Mouse (Mus musculus): ENCODE data around the gene Smad9. TPM values are rescaled to one million over a fixed set of nuclear protein-coding genes. Genes with fewer than 3 reads are reported as not detected.
"Not testable (repeated sequence)": the region's sequence is repeated elsewhere in the genome, so short reads cannot be mapped to it uniquely, and the experiment has no call there.

The Smad9 gene
- polyA plus RNA-seq, 1 experiment from 2014 or later: 1.1 TPM

DNA sequence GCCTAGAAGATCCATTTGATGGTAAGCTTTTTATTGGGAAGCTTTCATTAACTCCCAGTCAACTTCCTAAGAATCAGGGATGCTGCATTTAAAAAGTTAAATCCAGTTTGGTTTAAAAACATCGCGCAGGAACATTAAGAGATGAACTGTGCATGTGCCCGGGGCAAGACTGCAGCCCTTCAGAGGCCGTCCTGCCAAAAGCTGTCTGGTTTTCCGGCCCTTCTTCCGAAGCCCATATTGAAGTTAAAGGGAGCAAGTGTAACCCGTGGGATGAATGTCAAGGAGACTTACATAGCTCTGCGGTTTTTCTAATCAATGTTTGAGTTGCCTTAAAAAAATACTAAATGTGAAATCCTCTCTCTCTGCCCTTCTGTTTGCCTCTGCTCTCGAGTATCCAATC lies 3.8 kb downstream of the Smad9 start:
- H3K27ac ChIP-seq: no peak overlapping the region
- WGBS: 84% methylated on average over 9 of the region's 9 CpGs
- H3K27me3 ChIP-seq: peaks cover 20% of the 10 kb centered on the region
- H3K4me2 ChIP-seq: no peak overlapping the region
- no peaks in the 10 kb centered on the region for H3K36me3 ChIP-seq
- H3K9me3 ChIP-seq: no peaks in the 10 kb centered on the region
- no peak for ATAC-seq (ENCODE audit: insufficient number of reproducible peaks, insufficient read depth, low FRiP score, low TSS enrichment, low read depth)
- no peak overlapping the region for H3K4me3 ChIP-seq (replicated peaks)
- H3K4me1 ChIP-seq (replicated peaks): peaks cover 26% of the 10 kb centered on the region; the same call in 1 of the 2 replicates
- no peak overlapping the region for H3K9ac ChIP-seq (replicated peaks)

DNA sequence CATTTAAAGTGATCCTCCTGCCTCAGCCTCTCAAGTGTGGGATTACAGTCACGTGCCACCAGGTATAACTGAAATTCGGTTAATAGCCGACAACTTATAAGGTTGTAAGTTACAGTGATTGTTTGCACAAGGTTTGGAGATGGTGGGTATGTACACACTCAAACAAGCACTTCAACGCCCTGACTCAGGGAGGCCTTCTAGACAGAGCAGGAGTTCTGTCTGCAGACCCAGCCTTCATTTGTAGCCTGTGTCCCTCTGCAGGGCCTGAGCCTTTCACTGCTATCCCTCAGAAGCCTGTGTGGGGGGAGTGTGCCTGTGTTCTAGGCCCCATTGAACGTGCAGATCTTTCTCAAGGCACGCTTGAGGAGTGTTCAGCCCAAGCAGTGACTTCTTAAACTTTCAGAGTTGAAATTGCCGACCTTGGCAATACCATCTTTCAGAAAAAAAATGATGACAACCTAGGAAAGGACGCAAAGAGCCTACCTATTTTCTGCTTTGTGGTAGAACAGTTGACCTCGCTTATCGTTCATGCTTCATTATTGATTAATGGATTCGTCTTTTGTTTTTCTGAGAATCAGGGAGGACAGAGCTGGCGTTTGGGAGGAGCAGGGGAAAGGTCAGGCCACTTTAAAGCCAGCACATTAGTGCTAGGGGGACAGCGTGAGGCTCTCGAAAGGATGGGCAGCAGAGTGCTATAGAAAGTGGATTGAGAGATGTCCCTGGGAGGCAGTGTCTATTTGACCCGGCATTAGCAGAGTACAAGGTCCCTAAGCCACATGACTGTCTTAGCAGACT lies 5.1 kb downstream of the Smad9 start:
- H3K4me3 ChIP-seq (replicated peaks): no peak overlapping the region
- H3K9me3 ChIP-seq: no peaks in the 10 kb centered on the region
- H3K4me2 ChIP-seq: no peak overlapping the region
- no peaks in the 10 kb centered on the region for H3K36me3 ChIP-seq
- H3K9ac ChIP-seq (replicated peaks): no peak overlapping the region
- H3K27me3 ChIP-seq: peaks cover 10% of the 10 kb centered on the region
- ATAC-seq (ENCODE audit: insufficient number of reproducible peaks, insufficient read depth, low FRiP score, low TSS enrichment, low read depth): no peak
- H3K4me1 ChIP-seq (replicated peaks): peaks cover 23% of the 10 kb centered on the region; the same call in 1 of the 2 replicates
- H3K27ac ChIP-seq: no peak overlapping the region
- WGBS: 72% methylated on average over 15 of the region's 15 CpGs

DNA sequence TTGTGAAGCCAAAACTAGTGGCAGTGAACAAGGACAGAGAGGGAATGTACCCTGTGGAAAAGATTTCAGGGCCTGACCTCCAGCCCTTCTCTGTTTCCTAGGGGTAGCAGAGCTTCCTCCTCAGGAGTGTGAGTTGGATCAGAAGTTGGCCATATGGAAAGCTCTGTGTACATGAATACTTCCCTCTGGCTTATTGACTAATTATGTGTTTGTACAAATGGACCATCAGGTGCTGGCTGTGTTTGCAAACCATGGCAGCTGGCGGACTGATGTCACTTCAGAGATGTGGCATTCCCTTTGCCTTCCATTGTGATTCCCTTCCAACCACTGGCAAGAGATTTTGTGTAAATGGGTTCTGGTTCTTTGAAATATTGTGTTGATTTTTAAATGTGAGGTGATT lies 5.9 kb downstream of the Smad9 start:
- 93% methylated on average over 1 of the region's 1 CpGs for WGBS
- ATAC-seq (ENCODE audit: insufficient number of reproducible peaks, insufficient read depth, low FRiP score, low TSS enrichment, low read depth): no peak
- H3K4me2 ChIP-seq: no peak overlapping the region
- no peak overlapping the region for H3K4me3 ChIP-seq (replicated peaks)
- H3K27ac ChIP-seq: no peak overlapping the region
- no peak overlapping the region for H3K9ac ChIP-seq (replicated peaks)
- H3K27me3 ChIP-seq: peaks cover 7% of the 10 kb centered on the region
- H3K4me1 ChIP-seq (replicated peaks): peaks cover 18% of the 10 kb centered on the region; the same call in 1 of the 2 replicates
- H3K36me3 ChIP-seq: no peaks in the 10 kb centered on the region
- no peaks in the 10 kb centered on the region for H3K9me3 ChIP-seq

DNA sequence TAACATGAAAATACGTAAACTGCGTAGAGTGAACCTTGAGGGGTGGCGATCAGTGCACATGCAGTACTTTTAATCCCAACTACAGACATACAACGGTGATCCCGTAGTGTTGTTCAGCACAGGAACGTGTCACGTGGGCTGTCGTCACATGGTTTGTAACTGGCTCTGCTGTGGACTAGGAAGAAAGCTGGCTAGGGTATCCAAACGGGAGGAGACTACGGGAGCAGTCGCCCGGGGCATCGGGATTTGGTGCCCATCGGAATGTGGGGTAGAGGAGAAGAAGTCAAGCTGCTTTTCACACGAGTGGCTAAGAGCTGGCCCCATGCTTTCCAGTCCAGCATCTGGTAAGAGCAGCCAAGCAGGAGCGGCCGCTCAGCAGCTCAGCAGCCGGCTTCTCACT lies 9.0 kb downstream of the Smad9 start:
- WGBS: 74% methylated on average over 18 of the region's 18 CpGs
- peak overlapping the region; percentile 19; the same call in 1 of the 2 replicates for H3K4me3 ChIP-seq (replicated peaks)
- H3K9me3 ChIP-seq: no peaks in the 10 kb centered on the region
- H3K27ac ChIP-seq: no peak overlapping the region
- no peaks in the 10 kb centered on the region for H3K27me3 ChIP-seq
- H3K4me2 ChIP-seq: peak overlapping the region; percentile 33
- H3K4me1 ChIP-seq (replicated peaks): 0 out of 2 replicates have a peak, but pooled peaks cover 6% of the 10 kb centered on the region
- no peak overlapping the region for H3K9ac ChIP-seq (replicated peaks)
- ATAC-seq (ENCODE audit: insufficient number of reproducible peaks, insufficient read depth, low FRiP score, low TSS enrichment, low read depth): no peak
- H3K36me3 ChIP-seq: no peaks in the 10 kb centered on the region

DNA sequence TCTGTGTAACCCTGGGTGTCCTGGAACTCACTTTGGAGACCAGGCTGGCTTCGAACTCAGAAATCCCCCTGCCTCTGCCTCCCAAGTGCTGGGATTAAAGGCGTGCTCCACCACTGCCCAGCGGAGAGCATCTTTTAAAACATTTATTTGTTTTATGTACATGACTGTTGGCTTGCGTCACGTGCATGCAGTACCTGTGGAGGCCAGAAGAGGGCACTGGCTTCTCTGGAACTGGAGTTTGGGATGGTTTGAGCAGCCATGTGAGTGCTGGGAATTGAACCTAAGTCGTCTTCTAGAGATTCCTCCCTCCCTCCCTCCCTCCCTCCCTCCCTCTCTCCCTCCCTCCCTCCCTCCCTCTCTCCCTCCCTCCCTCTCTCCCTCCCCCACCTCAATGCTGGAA lies 10.1 kb downstream of the Smad9 start:
- not testable (repeated sequence) for H3K4me2 ChIP-seq; H3K9ac ChIP-seq (replicated peaks); H3K4me1 ChIP-seq (replicated peaks); ATAC-seq (ENCODE audit: insufficient number of reproducible peaks, insufficient read depth, low FRiP score, low TSS enrichment, low read depth); H3K36me3 ChIP-seq; H3K9me3 ChIP-seq; H3K27ac ChIP-seq; H3K27me3 ChIP-seq; H3K4me3 ChIP-seq (replicated peaks)
- 87% methylated on average over 6 of the region's 6 CpGs for WGBS

DNA sequence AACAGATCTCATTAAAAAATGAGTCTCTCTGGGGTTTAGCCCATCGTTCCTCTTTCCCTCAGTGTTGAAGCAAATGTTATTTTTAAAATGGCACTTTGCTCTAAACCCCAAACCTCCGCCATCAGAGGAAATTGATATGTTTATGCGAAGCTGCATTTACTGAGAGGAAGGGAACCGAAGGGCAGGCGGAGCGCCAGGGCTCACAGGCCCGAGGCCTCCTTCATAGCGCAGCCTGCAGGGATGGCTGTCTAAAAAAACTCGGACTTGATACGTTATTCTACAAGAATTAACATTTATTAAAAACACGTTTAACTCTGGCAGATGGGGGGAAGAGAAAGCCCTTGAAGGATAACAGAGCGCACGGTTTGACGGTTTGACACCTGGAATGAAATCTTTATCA lies 10.7 kb downstream of the Smad9 start:
- ATAC-seq (ENCODE audit: insufficient number of reproducible peaks, insufficient read depth, low FRiP score, low TSS enrichment, low read depth): no peak
- WGBS: 84% methylated on average over 14 of the region's 14 CpGs
- Histone ChIP-seq H3K27me3 (no peaks in the 10 kb centered on the region), H3K9ac (replicated peaks) (no peak overlapping the region), H3K4me2 (no peak overlapping the region), H3K36me3 (no peaks in the 10 kb centered on the region), H3K27ac (no peak overlapping the region), H3K4me3 (replicated peaks) (no peak overlapping the region), H3K4me1 (replicated peaks) (0 out of 2 replicates have a peak, but pooled peaks cover 6% of the 10 kb centered on the region), H3K9me3 (no peaks in the 10 kb centered on the region)

DNA sequence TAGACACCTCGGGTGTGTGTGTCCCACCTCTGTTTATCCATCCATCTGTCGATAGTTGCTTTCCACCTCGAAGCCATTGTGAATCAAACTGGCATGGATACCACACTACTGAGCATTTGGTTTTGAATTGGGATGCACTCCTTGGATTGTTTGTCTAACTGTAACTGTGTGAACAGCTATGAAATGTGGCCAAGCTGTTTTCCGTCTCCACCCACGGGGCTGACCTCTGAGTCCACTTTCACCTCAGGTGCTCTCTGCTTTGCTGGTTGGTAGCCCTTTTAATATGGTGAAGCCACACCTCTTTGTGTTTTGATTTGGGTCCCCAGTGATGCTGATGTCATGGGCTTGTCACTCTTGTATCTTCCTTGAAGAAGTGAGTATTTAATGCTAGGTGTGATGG lies 11.4 kb downstream of the Smad9 start:
- Histone ChIP-seq H3K36me3 (no peaks in the 10 kb centered on the region), H3K27me3 (no peaks in the 10 kb centered on the region), H3K4me2 (no peak overlapping the region), H3K4me3 (replicated peaks) (no peak overlapping the region), H3K4me1 (replicated peaks) (0 out of 2 replicates have a peak, but pooled peaks cover 6% of the 10 kb centered on the region), H3K9ac (replicated peaks) (no peak overlapping the region), H3K9me3 (no peaks in the 10 kb centered on the region), H3K27ac (no peak overlapping the region)
- ATAC-seq (ENCODE audit: insufficient number of reproducible peaks, insufficient read depth, low FRiP score, low TSS enrichment, low read depth): no peak
- WGBS: 86% methylated on average over 5 of the region's 5 CpGs

DNA sequence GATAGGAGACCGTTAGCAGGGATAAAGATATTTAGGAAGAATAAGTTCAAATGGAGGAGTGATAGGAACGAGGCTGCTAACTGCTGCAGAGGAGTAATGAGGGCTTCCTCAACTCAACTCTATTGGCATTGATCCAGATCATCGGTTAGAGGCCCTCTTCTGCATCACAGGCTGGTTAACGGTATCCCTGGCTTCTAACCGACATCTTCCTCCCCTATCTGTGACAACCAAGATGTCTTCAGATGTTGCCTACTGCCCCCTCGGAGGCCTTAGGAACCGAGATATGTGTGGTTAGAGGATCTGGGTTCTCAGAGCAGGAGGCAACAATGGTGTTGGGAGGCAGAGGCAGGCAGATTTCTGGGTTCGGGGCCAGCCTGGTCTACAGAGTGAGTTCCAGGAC lies 13.2 kb downstream of the Smad9 start:
- Histone ChIP-seq H3K27ac (no peak overlapping the region), H3K36me3 (no peaks in the 10 kb centered on the region), H3K9ac (replicated peaks) (no peak overlapping the region), H3K27me3 (no peaks in the 10 kb centered on the region; the same call in 1 of the 2 replicates), H3K4me1 (replicated peaks) (0 out of 2 replicates have a peak, but pooled peaks cover 6% of the 10 kb centered on the region), H3K4me3 (replicated peaks) (no peak overlapping the region), H3K9me3 (peaks cover 3% of the 10 kb centered on the region; the same call in 1 of the 2 replicates), H3K4me2 (no peak overlapping the region)
- WGBS: 88% methylated on average over 8 of the region's 8 CpGs
- ATAC-seq (ENCODE audit: insufficient number of reproducible peaks, insufficient read depth, low FRiP score, low TSS enrichment, low read depth): no peak

DNA sequence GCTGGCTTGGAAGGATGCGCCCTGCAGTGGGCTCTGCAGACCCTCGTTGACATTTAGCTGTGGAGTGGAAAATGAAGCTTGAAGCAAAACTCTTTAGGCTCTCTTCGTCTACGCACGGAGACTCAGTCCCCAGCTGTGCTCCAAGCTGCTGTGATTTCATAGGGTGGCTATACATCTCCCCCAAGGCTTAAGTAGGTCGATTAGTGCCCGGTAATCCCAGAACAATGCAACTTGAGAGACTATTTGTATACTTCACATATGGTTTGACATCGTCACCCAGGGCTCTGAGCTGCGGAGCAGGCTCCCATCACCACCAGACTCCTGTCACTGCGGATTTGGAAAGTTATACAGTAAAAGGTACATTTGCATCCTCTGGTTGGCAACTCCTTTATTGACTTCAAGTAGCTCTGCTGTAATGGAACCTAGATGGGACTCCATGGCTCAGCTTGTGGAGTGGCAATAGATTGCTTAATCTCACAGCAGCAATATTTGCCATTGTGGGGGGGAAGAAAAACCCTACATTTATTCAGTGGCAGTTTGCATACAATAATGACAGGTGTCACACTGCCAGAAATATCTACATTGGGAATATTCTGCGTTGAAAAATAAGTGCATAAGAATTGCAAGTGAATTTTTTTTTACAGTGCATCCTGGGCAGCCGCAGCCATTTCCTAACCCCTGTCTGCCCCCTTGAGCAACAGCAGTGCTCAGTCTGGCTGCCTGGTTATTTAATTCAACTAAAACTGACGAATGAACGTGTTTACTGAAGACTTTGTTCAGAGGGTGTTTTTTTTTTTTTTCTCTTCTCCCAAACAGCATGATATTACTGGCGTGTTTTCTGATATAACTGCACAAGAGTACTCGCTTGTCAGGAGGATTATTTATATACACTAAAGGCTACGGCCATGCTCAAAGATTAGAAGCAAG lies 14.2 kb downstream of the Smad9 start:
- H3K4me2 ChIP-seq: no peak overlapping the region
- H3K9ac ChIP-seq (replicated peaks): no peak overlapping the region
- ATAC-seq (ENCODE audit: insufficient number of reproducible peaks, insufficient read depth, low FRiP score, low TSS enrichment, low read depth): no peak
- no peaks in the 10 kb centered on the region; the same call in 1 of the 2 replicates for H3K27me3 ChIP-seq
- peaks cover 5% of the 10 kb centered on the region; the same call in 1 of the 2 replicates for H3K9me3 ChIP-seq
- WGBS: 81% methylated on average over 17 of the region's 17 CpGs
- no peak overlapping the region for H3K4me3 ChIP-seq (replicated peaks)
- H3K4me1 ChIP-seq (replicated peaks): no peaks in the 10 kb centered on the region
- H3K36me3 ChIP-seq: no peaks in the 10 kb centered on the region
- H3K27ac ChIP-seq: no peak overlapping the region

DNA sequence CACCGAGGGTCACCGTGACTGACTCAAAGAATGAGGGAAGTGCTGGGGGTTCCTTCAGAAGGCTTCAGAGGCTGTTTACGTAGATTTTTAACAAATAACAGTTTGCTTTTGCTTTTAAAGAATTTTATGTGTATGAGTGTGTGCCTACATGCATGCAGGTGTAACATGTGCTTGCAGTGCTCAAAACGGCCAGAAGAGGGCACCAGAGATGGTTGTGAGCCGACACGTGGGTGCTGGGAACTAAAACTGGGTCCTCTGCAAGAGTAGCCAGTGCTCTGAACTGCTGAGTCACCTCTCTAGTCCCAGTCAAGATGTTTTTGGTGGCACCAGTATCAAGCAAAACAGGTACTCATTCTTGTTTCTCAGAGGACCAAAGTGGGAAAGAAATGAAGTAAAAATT lies 18.2 kb downstream of the Smad9 start:
- Histone ChIP-seq H3K4me2 (no peak overlapping the region), H3K9me3 (peaks cover 5% of the 10 kb centered on the region; the same call in 1 of the 2 replicates), H3K4me1 (replicated peaks) (no peaks in the 10 kb centered on the region), H3K9ac (replicated peaks) (no peak overlapping the region), H3K36me3 (no peaks in the 10 kb centered on the region), H3K27ac (no peak overlapping the region), H3K4me3 (replicated peaks) (no peak overlapping the region), H3K27me3 (no peaks in the 10 kb centered on the region; the same call in 1 of the 2 replicates)
- WGBS: 83% methylated on average over 6 of the region's 6 CpGs
- ATAC-seq (ENCODE audit: insufficient number of reproducible peaks, insufficient read depth, low FRiP score, low TSS enrichment, low read depth): no peak

DNA sequence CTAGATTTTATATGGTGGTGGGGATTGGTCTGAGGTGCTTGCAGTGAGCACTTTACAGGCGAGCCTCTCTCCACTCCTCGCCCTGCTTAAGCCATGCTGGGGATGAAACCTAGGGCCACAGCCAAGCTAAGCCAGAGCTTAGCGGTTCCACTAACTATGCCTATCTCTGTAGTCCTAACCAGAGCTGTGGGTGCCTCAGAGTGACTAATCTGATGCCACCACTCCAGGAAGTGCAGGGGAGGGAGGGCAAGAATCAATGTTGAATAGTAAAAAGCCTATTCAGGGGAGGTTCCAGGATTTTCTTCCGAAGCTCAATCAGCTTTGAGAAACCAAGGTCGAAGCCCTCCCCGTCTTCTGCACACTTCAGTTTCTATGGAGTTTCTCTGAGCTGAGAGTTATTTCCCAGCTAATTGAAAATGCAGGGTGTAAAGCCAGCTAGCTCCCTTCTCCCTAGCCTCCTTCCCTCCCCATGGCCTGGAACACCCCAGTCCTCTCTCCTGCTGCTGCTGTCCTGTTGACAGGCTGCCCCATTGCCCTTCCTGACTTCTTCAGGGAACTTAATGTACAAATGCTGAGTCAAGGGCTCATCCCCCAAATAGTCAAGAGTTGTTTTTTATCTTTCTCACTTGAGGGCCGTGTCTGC lies 20.7 kb downstream of the Smad9 start:
- H3K4me3 ChIP-seq (replicated peaks): no peak overlapping the region
- no peaks in the 10 kb centered on the region for H3K4me1 ChIP-seq (replicated peaks)
- H3K27ac ChIP-seq: no peak overlapping the region
- H3K9ac ChIP-seq (replicated peaks): no peak overlapping the region
- H3K4me2 ChIP-seq: no peak overlapping the region
- H3K36me3 ChIP-seq: no peaks in the 10 kb centered on the region
- no peaks in the 10 kb centered on the region; the same call in 1 of the 2 replicates for H3K27me3 ChIP-seq
- no peak for ATAC-seq (ENCODE audit: insufficient number of reproducible peaks, insufficient read depth, low FRiP score, low TSS enrichment, low read depth)
- H3K9me3 ChIP-seq: peaks cover 5% of the 10 kb centered on the region; the same call in 1 of the 2 replicates
- 72% methylated on average over 7 of the region's 7 CpGs for WGBS
